Mouse (Mus musculus) stomach, postnatal 0 days (tissue): Measurements from ENCODE around the gene Gm3238. TPM values are rescaled to one million over a fixed set of nuclear protein-coding genes. Genes with fewer than 3 reads are reported as not detected.
A peak's percentile ranks its signal among the peaks of the same experiment; 100 is the strongest.
"Not testable (repeated sequence)": the region's sequence is repeated elsewhere in the genome, so short reads cannot be mapped to it uniquely, and the experiment has no call there.

ENCODE experiments used
- ATAC-seq: fragments of 200-750 bp; cut with Nextera tagmentation; 2 replicates; pipeline ENCODE4 v1.8.0; 2017; ENCODE audit not compliant: low FRiP score, low TSS enrichment
- DNase-seq: peaks from one replicate; pipeline ENCODE4 v3.0.0-alpha.2; 2016; ENCODE audit warnings: low spot score
- H3K27ac ChIP-seq: fragments of 300-500 bp; sonication (generic); replicated peaks from 2 replicates; pipeline ENCODE4 v1.5.1; 2014; ENCODE audit warnings: mild to moderate bottlenecking, control low read depth
- H3K27me3 ChIP-seq: fragments of 300-500 bp; sonication (generic); 2 replicates; pipeline ENCODE4 v1.6.1; 2014; ENCODE audit warnings: low read length; ENCODE audit not compliant: control insufficient read depth, insufficient read depth
- H3K36me3 ChIP-seq: fragments of 300-500 bp; sonication (generic); 2 replicates; pipeline ENCODE4 v1.6.1; 2014; ENCODE audit warnings: low read length, mixed read lengths; ENCODE audit not compliant: control insufficient read depth, insufficient read depth
- H3K4me1 ChIP-seq: fragments of 300-500 bp; sonication (generic); replicated peaks from 2 replicates; pipeline ENCODE4 v1.6.1; 2014; ENCODE audit warnings: antibody characterized with exemption; ENCODE audit not compliant: control insufficient read depth, insufficient read depth
- H3K4me2 ChIP-seq: fragments of 300-500 bp; sonication (generic); replicated peaks from 2 replicates; pipeline ENCODE4 v1.6.1; 2014; ENCODE audit warnings: low read depth, mild to moderate bottlenecking, control low read depth, moderate library complexity
- H3K4me3 ChIP-seq: fragments of 300-500 bp; sonication (generic); 2 replicates; pipeline ENCODE4 v1.5.1; 2014; ENCODE audit warnings: low read depth, low read length, control low read depth
- H3K9ac ChIP-seq: fragments of 300-500 bp; sonication (generic); 2 replicates; pipeline ENCODE4 v1.6.1; 2014; ENCODE audit warnings: mild to moderate bottlenecking, low read length, control low read depth, mixed read lengths
- H3K9me3 ChIP-seq: fragments of 300-500 bp; sonication (generic); 2 replicates; pipeline ENCODE4 v1.6.1; 2016; ENCODE audit warnings: low read length; ENCODE audit not compliant: control insufficient read depth
- CTCF ChIP-seq: IDR thresholded peaks from 2 replicates; pipeline ENCODE4 v1.5.1; 2016; ENCODE audit warnings: antibody characterized with exemption, low read depth, mild to moderate bottlenecking, moderate library complexity
- EP300 ChIP-seq: optimal IDR thresholded peaks from 2 replicates; pipeline ENCODE3; 2016; ENCODE audit warnings: antibody characterized with exemption
- WGBS: fragments of 180-500 bp; shearing (Covaris S2); extraction: QIAGEN DNeasy Blood & Tissue Kit; methylation state at CpG from one replicate; pipeline ENCODE4 v1.1.7; 2014; 5-methylcytosine and 5-hydroxymethylcytosine counted together
- polyA plus RNA-seq: library from polyadenylated mRNA; unstranded; fragments of >200 nt; fragmentation: Nextera tagmentation; extraction: Ambion mirVana; gene quantifications from 2 replicates; pipeline ENCODE4 v1.2.1, GENCODE M21; 2015

The Gm3238 gene
- not detected in 2 replicates for polyA plus RNA-seq

DNA sequence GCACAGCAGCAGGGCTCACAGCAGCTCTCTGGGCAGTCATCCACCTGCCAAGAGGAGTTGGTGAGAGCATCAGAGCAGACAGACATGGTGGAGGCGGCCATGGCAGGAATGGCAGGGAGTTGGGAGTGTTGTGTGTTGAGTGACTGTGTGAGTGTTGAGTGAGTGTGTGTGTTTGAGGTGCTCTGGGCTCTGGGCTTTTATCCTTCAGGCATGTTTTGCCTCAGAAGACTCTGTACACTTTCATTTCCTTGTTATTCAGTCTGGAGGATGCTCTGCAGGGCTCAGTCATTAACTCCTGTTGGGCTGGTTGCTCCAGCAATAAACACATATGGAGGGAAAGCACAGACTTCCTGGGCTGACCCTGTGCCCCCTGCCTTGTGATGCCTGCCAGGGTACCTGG is at the start of gene Gm3238:
Gene Gm3238, minus strand, starts transcription at position 101 of the 400 bp plus-strand sequence.
- DNase-seq, H3K27me3 ChIP-seq, H3K9me3 ChIP-seq, H3K27ac ChIP-seq, H3K4me3 ChIP-seq, ATAC-seq, H3K4me2 ChIP-seq, H3K9ac ChIP-seq, H3K36me3 ChIP-seq, H3K4me1 ChIP-seq: not testable (repeated sequence)
- WGBS, result 43% methylated on average over 1 of the region's 1 CpGs

DNA sequence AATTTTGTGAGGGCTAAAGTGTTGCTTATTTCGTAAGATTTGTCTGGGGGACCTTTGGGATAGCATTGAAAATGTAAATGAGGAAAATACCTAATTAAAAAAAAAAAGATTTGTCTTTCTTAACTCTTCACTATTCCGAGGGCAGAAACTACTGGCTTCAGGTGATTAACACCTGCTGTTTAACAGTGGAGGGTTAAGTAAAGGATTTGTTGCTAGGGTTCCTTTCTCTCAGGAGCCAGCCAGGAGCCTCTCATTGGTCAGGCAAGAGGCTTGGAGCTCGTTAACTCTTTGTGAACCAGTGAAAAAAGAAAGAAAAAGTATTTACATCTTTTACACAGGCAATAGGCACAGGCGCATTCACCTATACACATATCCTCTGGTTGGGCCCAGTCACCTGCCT is 48.1 kb upstream of the Gm3238 start:
- H3K4me1 ChIP-seq, result no peaks in the 10 kb centered on the region
- no peaks in the 10 kb centered on the region for H3K36me3 ChIP-seq
- no peaks in the 10 kb centered on the region for H3K27me3 ChIP-seq
- no peaks in the 10 kb centered on the region for H3K9me3 ChIP-seq
- WGBS, result 42% methylated on average over 4 of the region's 4 CpGs
- H3K9ac ChIP-seq, result no peak overlapping the region
- no peak overlapping the region for H3K27ac ChIP-seq
- H3K4me3 ChIP-seq, result no peak overlapping the region
- no peak overlapping the region for H3K4me2 ChIP-seq
- ATAC-seq (no peak), DNase-seq (no peak)
- TF ChIP-seq EP300 (no peak), CTCF (no peak)

DNA sequence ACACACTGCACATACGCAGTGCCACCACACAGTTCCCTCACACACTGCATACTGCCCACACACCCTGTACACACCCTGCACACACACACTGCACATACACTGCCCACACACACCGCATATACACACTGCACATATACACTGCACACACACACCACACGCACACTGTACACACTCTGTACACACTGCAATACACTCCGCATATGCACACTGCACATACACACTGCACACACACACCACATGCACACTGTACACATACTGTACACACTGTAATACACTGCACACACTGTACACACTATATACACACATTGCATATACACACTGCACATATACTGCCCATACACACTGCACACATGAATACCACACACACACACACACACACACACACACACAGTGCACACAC is 47.4 kb upstream of the Gm3238 start:
- H3K27ac ChIP-seq, result no peak overlapping the region
- no peaks in the 10 kb centered on the region for H3K27me3 ChIP-seq
- H3K4me1 ChIP-seq, result no peaks in the 10 kb centered on the region
- H3K4me3 ChIP-seq, result no peak overlapping the region
- DNase-seq, result no peak
- WGBS, result 96% methylated on average over 4 of the region's 4 CpGs
- H3K9me3 ChIP-seq, result no peaks in the 10 kb centered on the region
- ATAC-seq, result no peak
- H3K9ac ChIP-seq, result no peak overlapping the region
- H3K4me2 ChIP-seq, result no peak overlapping the region
- no peak for TF ChIP-seq EP300
- no peak for TF ChIP-seq CTCF
- no peaks in the 10 kb centered on the region for H3K36me3 ChIP-seq

DNA sequence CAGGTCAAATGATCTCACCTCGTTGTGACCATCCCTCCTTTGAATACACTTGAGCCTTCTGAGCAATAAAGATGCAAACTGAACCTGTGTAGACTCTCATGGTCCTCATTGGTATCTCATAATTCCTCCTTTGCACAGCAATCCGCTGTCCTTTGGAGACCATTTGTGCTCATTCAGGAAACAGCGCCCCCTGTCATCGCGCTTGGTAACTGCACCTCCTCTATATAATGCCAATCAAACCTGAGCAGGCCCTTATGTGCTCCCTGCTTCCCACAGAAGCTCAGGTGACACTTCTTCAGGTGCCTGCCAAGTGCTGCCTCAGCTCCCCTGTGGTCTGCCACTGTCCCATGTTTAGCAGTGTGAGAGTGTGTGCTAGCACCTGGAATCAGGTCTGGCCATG is 44.4 kb upstream of the Gm3238 start:
- no peaks in the 10 kb centered on the region for H3K9me3 ChIP-seq
- H3K4me2 ChIP-seq, result no peak overlapping the region
- no peak overlapping the region for H3K27ac ChIP-seq
- DNase-seq (peak; percentile 26), ATAC-seq (no peak)
- peak; percentile 68 for TF ChIP-seq CTCF
- TF ChIP-seq EP300, result no peak
- H3K4me1 ChIP-seq, result no peaks in the 10 kb centered on the region
- H3K4me3 ChIP-seq, result no peak overlapping the region
- H3K36me3 ChIP-seq, result no peaks in the 10 kb centered on the region
- no peaks in the 10 kb centered on the region for H3K27me3 ChIP-seq
- H3K9ac ChIP-seq, result no peak overlapping the region
- 30% methylated on average over 5 of the region's 5 CpGs for WGBS

DNA sequence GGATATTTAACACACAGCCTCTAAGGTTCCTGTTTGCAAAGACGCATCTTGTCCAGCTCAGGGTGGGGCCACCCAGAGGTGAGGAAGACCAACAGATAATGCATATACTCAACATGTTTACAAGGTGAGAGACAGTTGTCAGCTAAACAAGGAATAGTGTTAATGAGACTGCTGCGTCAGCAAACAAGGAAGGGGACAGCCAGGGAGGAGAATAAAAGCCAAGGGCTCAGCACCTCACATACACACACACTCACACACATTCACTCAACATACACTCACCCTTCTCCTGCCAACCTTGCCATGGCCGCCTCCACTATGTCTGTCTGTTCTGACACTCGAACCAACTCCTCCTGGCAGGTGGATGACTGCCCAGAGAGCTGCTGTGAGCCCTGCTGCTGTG is 43.3 kb upstream of the Gm3238 start, which contains the start of gene Gm2696:
Gene Gm2696, plus strand, starts transcription at position 301 of the 400 bp plus-strand sequence.
- TF ChIP-seq CTCF, result no peak
- no peak for TF ChIP-seq EP300
- Histone ChIP-seq H3K4me1 (no peaks in the 10 kb centered on the region), H3K36me3 (no peaks in the 10 kb centered on the region), H3K27me3 (no peaks in the 10 kb centered on the region), H3K9me3 (no peaks in the 10 kb centered on the region), H3K4me3 (no peak within 1 kb of the TSS), H3K27ac (no peak within 1 kb of the TSS), H3K4me2 (no peak within 1 kb of the TSS), H3K9ac (no peak within 1 kb of the TSS)
- DNase-seq (no peak), ATAC-seq (no peak)
- WGBS, result 41% methylated on average over 4 of the region's 4 CpGs

DNA sequence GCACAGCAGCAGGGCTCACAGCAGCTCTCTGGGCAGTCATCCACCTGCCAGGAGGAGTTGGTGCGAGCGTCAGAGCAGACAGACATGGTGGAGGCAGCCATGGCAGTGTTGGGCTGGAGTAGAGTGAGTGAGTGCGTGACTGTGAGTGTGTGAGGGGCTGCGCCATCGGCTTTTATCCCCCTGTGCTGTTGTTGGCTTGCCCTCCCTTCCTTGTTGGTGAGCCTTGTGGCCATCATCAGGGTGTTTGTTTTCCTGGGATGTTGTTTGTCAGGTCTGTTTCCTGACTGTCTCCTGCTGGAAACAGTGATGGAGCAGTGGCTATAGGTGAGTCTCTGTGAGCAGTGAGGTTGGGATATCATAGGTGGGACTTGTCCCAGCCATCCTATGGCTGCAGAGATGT is 40.6 kb upstream of the Gm3238 start, which contains the start of gene Gm9507:
Gene Gm9507, minus strand, starts transcription at position 101 of the 400 bp plus-strand sequence.
- H3K36me3 ChIP-seq, result no peaks in the 10 kb centered on the region
- H3K4me1 ChIP-seq, result no peaks in the 10 kb centered on the region
- no peaks in the 10 kb centered on the region for H3K27me3 ChIP-seq
- no peak within 1 kb of the TSS for H3K4me3 ChIP-seq
- no peak within 1 kb of the TSS for H3K4me2 ChIP-seq
- ATAC-seq (no peak), DNase-seq (no peak)
- H3K27ac ChIP-seq, result no peak within 1 kb of the TSS
- 49% methylated on average over 5 of the region's 5 CpGs for WGBS
- no peak within 1 kb of the TSS for H3K9ac ChIP-seq
- H3K9me3 ChIP-seq, result no peaks in the 10 kb centered on the region
- TF ChIP-seq CTCF (no peak), EP300 (no peak)
